In the genomic region with DNA sequence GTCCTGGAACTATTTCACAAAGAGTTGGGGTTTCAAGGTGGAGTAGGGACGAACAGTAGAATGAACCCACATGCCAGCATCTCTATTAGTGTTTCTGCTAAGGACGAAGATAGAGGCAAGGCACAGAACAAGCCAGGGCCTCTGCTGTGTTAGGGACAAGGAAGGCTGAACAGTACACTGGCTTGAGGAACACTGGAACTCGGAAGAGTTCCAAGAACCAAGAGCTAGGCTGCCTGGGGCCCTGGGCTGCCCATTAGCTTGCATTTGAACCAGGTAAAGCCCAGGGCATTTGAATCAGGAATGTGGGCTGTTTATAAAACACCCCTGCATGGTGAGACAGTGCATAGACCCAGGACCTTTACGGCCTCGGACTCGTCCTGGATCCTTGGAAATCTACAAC, we compare ENCODE assay signal across 9 mouse cellular contexts. TPM values are rescaled to one million over a fixed set of nuclear protein-coding genes. Genes with fewer than 3 reads are reported as not detected.
A peak's percentile ranks its signal among the peaks of the same experiment; 100 is the strongest.
DNase-seq lines count a peak whose midpoint lies in the region; ATAC-seq lines count a peak whose summit lies in the region.
"Had no signal": no experiment of that assay in that cellular context is flagged by ENCODE, and none has a peak within 500 bp of the region (broad histone marks: within the 10 kb centered on the region; RNA-seq: fewer than 3 reads in every experiment).

No protein-coding gene starts in this region.

- H3K4me3 ChIP-seq in kidney, embryonic 14.5 days (ENCODE audit: low read length) = peak overlapping the region; percentile 83
- peak overlapping the region; percentile 90 for H3K4me3 ChIP-seq in embryonic facial prominence, embryonic 10.5 days
- peak overlapping the region; percentile 75 for H3K4me3 ChIP-seq in hindbrain, embryonic 15.5 days
- H3K4me3 ChIP-seq in midbrain, embryonic 14.5 days (replicated peaks; ENCODE audit: low read depth, low read length) = peak overlapping the region; percentile 86

- H3K4me1 ChIP-seq in kidney, embryonic 14.5 days (ENCODE audit: control insufficient read depth, insufficient read depth, low read length) = peaks cover 15% of the 10 kb centered on the region; the same call in 1 of the 2 replicates
- peaks cover 37% of the 10 kb centered on the region for H3K4me1 ChIP-seq in embryonic facial prominence, embryonic 10.5 days
- H3K4me1 ChIP-seq in hindbrain, embryonic 15.5 days (replicated peaks) = peaks cover 33% of the 10 kb centered on the region
- peaks cover 19% of the 10 kb centered on the region for H3K4me1 ChIP-seq in midbrain, embryonic 14.5 days (ENCODE audit: control insufficient read depth, insufficient read depth, low read length)

- H3K9ac ChIP-seq in kidney, embryonic 14.5 days (ENCODE audit: low read depth, low read length) = peak overlapping the region; percentile 89; the same call in 1 of the 2 replicates
- peak overlapping the region; percentile 82 for H3K9ac ChIP-seq in hindbrain, embryonic 15.5 days
- peak overlapping the region; percentile 86; the same call in 1 of the 2 replicates for H3K9ac ChIP-seq in midbrain, embryonic 14.5 days (replicated peaks; ENCODE audit: low read length)

- H3K4me2 ChIP-seq in kidney, embryonic 14.5 days (replicated peaks; ENCODE audit: low read depth, low read length) = peak overlapping the region; percentile 97
- peak overlapping the region; percentile 90 for H3K4me2 ChIP-seq in hindbrain, embryonic 15.5 days
- peak overlapping the region; percentile 92 for H3K4me2 ChIP-seq in midbrain, embryonic 14.5 days (ENCODE audit: low read length)

- DNase-seq in kidney, postnatal 10 days = no peak
- DNase-seq in embryonic facial prominence, embryonic 10.5 days (ENCODE audit: low spot score) = no peak
- DNase-seq in midbrain, embryonic 14.5 days = no peak
- DNase-seq in urinary bladder, postnatal 4 days (ENCODE audit: low spot score in 2 of 2) = no peak
- no peak for DNase-seq in adrenal gland, postnatal 10 days
- no peak for DNase-seq in right cerebral cortex, adult 2 months (ENCODE audit: low spot score in 2 of 2)

- no peaks in the 10 kb centered on the region for H3K27me3 ChIP-seq in kidney, embryonic 14.5 days (ENCODE audit: control insufficient read depth, insufficient read depth, low read length)
- H3K27me3 ChIP-seq in embryonic facial prominence, embryonic 10.5 days (replicated peaks; ENCODE audit: low read depth, poor library complexity, severe bottlenecking) = peaks cover 7% of the 10 kb centered on the region; the same call in 1 of the 2 replicates
- H3K27me3 ChIP-seq in hindbrain, embryonic 15.5 days = no peaks in the 10 kb centered on the region
- H3K27me3 ChIP-seq in midbrain, embryonic 14.5 days (ENCODE audit: control insufficient read depth, insufficient read depth, low read length) = no peaks in the 10 kb centered on the region

- H3K27ac ChIP-seq in kidney, embryonic 14.5 days (ENCODE audit: low read depth, low read length) = no peak overlapping the region
- H3K27ac ChIP-seq in embryonic facial prominence, embryonic 10.5 days (replicated peaks) = peak overlapping the region; percentile 96
- peak overlapping the region; percentile 82; the same call in 1 of the 2 replicates for H3K27ac ChIP-seq in hindbrain, embryonic 15.5 days (replicated peaks)
- H3K27ac ChIP-seq in midbrain, embryonic 14.5 days (replicated peaks; ENCODE audit: low read depth, low read length) = no peak overlapping the region

- no peaks in the 10 kb centered on the region for H3K9me3 ChIP-seq in kidney, embryonic 14.5 days (ENCODE audit: control insufficient read depth, low read length)
- H3K9me3 ChIP-seq in embryonic facial prominence, embryonic 10.5 days = peaks cover 9% of the 10 kb centered on the region; the same call in 1 of the 2 replicates
- H3K9me3 ChIP-seq in hindbrain, embryonic 15.5 days = no peaks in the 10 kb centered on the region
- no peaks in the 10 kb centered on the region for H3K9me3 ChIP-seq in midbrain, embryonic 14.5 days (ENCODE audit: control insufficient read depth, low read length)

- no peaks in the 10 kb centered on the region for H3K36me3 ChIP-seq in kidney, embryonic 14.5 days (ENCODE audit: control insufficient read depth, insufficient read depth, low read length)
- H3K36me3 ChIP-seq in embryonic facial prominence, embryonic 10.5 days (replicated peaks) = peaks cover 12% of the 10 kb centered on the region
- no peaks in the 10 kb centered on the region for H3K36me3 ChIP-seq in hindbrain, embryonic 15.5 days
- H3K36me3 ChIP-seq in midbrain, embryonic 14.5 days (ENCODE audit: control insufficient read depth, insufficient read depth, low read length) = no peaks in the 10 kb centered on the region

- no peak for ATAC-seq in kidney, embryonic 14.5 days (ENCODE audit: low FRiP score, low TSS enrichment)
- ATAC-seq in hindbrain, embryonic 15.5 days (ENCODE audit: low FRiP score, low read depth) = no peak
- no peak for ATAC-seq in midbrain, embryonic 14.5 days (ENCODE audit: low FRiP score, low TSS enrichment)

- WGBS in kidney, embryonic 14.5 days = 36% methylated on average over 6 of the region's 6 CpGs
- 36% methylated on average over 6 of the region's 6 CpGs for WGBS in embryonic facial prominence, embryonic 10.5 days
- 35% methylated on average over 6 of the region's 6 CpGs for WGBS in hindbrain, embryonic 15.5 days
- WGBS in midbrain, embryonic 14.5 days = 41% methylated on average over 6 of the region's 6 CpGs

RNA-seq across cellular contexts. Expression of a gene that starts 0.9 kb away (rescaled TPM):
- polyA plus RNA-seq in kidney, embryonic 14.5 days (2014; fragmentation: Nextera tagmentation; extraction: Ambion mirVana) = 12.1 and 19.3 TPM in 2 replicates
- polyA plus RNA-seq in embryonic facial prominence, embryonic 10.5 days (2016; fragmentation: Nextera tagmentation; extraction: Ambion mirVana) = 13.6 and 14.8 TPM in 2 replicates
- polyA plus RNA-seq in hindbrain, embryonic 15.5 days (2015; fragmentation: Nextera tagmentation; extraction: Ambion mirVana) = 49.8 and 50.0 TPM in 2 replicates
- 82.3 and 89.6 TPM in 2 replicates for polyA plus RNA-seq in midbrain, embryonic 14.5 days (2014; fragmentation: Nextera tagmentation; extraction: Ambion mirVana)
- total RNA-seq in adrenal gland, postnatal 10 days (2021) = 10 to 100 TPM; 48.5 to 58.7 TPM
- total RNA-seq: MEL had no signal

Comparison
In these comparisons a context has a peak if more than half of its experiments do, and no peak if none do; other contexts are left out.
1. H3K27ac ChIP-seq: peak in embryonic facial prominence, embryonic 10.5 days (single experiment) and hindbrain, embryonic 15.5 days (single experiment); none in kidney, embryonic 14.5 days (single experiment) and midbrain, embryonic 14.5 days (single experiment).
2. Peak in every context shown above with its lines, with median percentiles within 50 percentile points of each other: H3K4me2 ChIP-seq, H3K4me3 ChIP-seq and H3K9ac ChIP-seq.